Mouse (Mus musculus): Measurements from ENCODE around the gene Olfr206. TPM values are rescaled to one million over a fixed set of nuclear protein-coding genes. Genes with fewer than 3 reads are reported as not detected.

The Olfr206 gene
- not detected in 2 replicates for polyA plus RNA-seq (2012)

DNA sequence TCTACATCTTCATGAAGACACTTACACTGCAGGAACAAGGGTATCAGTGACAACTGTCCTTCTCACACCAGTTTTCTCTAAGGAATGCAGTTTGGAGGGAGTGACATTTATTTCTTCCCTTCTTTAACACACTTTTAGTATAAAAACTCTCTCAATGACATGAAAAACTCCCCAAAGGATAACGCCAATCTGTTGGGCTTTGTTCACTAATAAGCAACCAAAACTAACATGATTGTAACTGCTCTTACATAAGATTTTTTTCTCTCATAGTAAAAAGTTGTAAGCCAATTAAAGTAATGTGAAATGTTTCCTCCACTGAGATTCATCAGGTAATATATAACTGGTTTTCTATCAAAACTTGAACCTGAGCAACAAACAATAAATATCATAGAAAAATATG lies at the start of gene Olfr206:
TSS of gene Olfr206 (minus strand) at position 101 of the 400 bp plus-strand sequence.
- TF ChIP-seq GATA1 (IDR thresholded peaks at IDR 0.05; ENCODE audit: low read length), result no peak

DNA sequence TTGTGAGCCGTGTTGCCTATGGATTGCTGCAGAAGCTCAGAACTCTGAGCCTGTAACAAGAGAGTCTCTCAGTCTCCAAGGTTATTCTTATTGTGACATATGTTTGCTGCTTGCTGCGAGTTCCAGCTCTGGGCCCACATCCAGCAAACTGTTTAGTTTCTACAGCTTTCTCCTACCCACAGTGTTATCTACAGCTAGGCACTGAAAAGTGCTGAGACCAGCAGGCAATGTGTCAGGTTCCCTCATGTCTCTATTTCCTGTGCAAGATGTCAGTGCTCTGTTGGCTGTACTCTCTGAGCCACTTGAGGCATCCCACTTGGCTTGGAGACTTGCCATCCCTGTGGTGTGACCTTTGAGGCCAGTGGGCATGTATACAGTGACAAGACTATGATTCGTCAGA lies 44.3 kb upstream of the Olfr206 start:
- TF ChIP-seq GATA1 (IDR thresholded peaks at IDR 0.05; ENCODE audit: low read length), result no peak

DNA sequence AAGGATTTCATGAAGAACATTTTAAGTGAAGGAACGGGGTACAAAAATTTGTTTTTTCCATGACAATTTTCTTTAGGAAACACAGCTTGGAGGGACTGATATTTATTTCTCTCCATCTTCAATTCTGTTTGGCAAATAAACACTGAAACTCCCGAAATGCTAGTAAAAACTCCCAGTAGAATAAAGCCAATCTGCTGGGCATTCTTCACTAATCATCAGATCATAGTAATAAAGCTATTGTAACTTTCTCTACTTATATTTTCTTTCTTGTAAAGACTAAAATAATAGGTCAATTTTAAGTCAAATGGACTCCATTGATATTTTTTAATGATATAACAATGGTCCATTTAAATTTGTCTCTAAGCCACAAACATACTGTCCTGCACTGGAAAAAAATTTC lies 14.8 kb upstream of the Olfr206 start, which contains the start of gene Olfr209:
TSS of gene Olfr209 (minus strand) at position 101 of the 400 bp plus-strand sequence.
- TF ChIP-seq GATA1 (IDR thresholded peaks at IDR 0.05; ENCODE audit: low read length), result no peak

DNA sequence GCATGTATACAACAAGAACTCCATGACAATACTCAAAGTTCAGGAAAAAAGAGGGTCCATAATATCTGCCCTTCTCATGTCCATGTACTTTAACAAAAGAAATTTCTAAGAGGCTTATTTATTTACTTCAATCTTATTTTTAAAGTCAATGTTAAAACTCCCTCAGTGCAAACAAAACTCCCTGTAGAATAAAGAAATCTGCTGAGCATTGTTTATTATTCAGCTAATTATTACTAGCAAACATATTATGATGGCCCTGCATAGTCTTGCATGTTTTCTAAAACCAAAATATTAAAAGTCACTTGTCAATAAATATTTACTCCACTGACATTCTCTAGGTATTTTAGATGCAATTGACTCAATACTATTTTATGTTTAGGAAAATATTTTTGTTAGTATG lies 18.0 kb downstream of the Olfr206 start, which contains the start of gene Olfr205:
TSS of gene Olfr205 (minus strand) at position 101 of the 400 bp plus-strand sequence.
- no peak for TF ChIP-seq GATA1 (IDR thresholded peaks at IDR 0.05; ENCODE audit: low read length)

DNA sequence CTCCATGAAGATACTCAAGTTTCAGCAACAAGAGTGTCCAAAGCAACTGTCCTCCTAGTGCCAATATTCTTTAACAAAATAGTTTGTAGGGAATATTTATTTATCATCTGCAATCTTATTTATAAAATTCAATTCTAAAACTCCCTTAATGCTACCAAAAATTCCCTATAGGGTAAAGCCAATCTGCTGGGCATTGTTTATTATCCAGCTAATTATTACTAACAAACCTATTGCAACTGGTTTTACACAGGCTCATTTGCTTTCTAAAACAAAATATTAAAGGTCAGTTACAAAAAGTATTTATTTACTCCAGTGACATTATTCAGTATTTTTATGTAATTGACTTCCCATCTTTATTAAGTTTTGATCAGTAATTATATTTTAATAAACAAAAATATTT lies 30.9 kb downstream of the Olfr206 start, which contains the start of gene Olfr204:
TSS of gene Olfr204 (minus strand) at position 101 of the 400 bp plus-strand sequence.
- TF ChIP-seq GATA1 (IDR thresholded peaks at IDR 0.05; ENCODE audit: low read length), result no peak

DNA sequence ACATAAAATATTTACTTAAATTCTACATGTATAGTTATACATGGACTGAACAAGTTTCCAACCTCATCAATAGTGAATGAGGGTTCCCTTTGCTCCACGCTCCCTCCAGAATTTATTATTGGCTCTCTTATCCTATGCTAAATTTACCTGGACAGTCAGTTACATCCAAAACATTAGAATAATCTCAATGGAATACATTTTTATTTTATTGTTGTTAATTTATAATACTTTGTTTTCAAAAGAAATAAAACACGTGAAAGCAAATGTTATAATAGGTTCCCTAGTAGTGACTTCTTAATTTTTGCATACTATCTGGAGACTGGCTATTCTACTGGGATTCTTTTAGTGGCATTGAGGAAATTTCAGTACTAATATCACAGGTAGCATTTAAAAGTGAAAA lies 50.5 kb downstream of the Olfr206 start, which contains the start of gene Olfr203:
TSS of gene Olfr203 (plus strand) at position 301 of the 400 bp plus-strand sequence.
- no peak for TF ChIP-seq GATA1 (IDR thresholded peaks at IDR 0.05; ENCODE audit: low read length)

Other genes with a start within 250 kb of the Olfr206 start
- not detected in 2 replicates for gene Olfr193, start 237.4 kb downstream of the Olfr206 start, polyA plus RNA-seq (2012)
- gene Olfr194, start 228.2 kb downstream of the Olfr206 start, polyA plus RNA-seq (2012), result not detected in 2 replicates
- gene Olfr195, start 202.2 kb downstream of the Olfr206 start, polyA plus RNA-seq (2012), result not detected in 2 replicates
- gene Olfr196, start 178.8 kb downstream of the Olfr206 start, polyA plus RNA-seq (2012), result not detected in 2 replicates
- gene Olfr198, start 145.7 kb downstream of the Olfr206 start, polyA plus RNA-seq (2012), result not detected in 2 replicates
- gene Olfr199, start 129.5 kb downstream of the Olfr206 start, polyA plus RNA-seq (2012), result not detected in 2 replicates
- gene Olfr201, start 76.6 kb downstream of the Olfr206 start, polyA plus RNA-seq (2012), result not detected in 2 replicates
- not detected in 2 replicates for gene Olfr202, start 62.5 kb downstream of the Olfr206 start, polyA plus RNA-seq (2012)
- not detected in 2 replicates for gene Olfr203, start 50.4 kb downstream of the Olfr206 start, polyA plus RNA-seq (2012)
- not detected in 2 replicates for gene Olfr204, start 31.0 kb downstream of the Olfr206 start, polyA plus RNA-seq (2012)
- gene Olfr205, start 18.1 kb downstream of the Olfr206 start, polyA plus RNA-seq (2012), result not detected in 2 replicates
- gene Olfr209, start 14.7 kb upstream of the Olfr206 start, polyA plus RNA-seq (2012), result not detected in 2 replicates
- not detected in 2 replicates for gene Gabrr3, start 58.1 kb upstream of the Olfr206 start, polyA plus RNA-seq (2012)
- gene Riox2, start 122.5 kb upstream of the Olfr206 start, polyA plus RNA-seq (2012), result 6.2 and 8.6 TPM in 2 replicates

Data from G1E-ER4 (cell line).